Mouse (Mus musculus) midbrain, postnatal 0 days (tissue): ENCODE results near the gene Ets1. TPM values are rescaled to one million over a fixed set of nuclear protein-coding genes. Genes with fewer than 3 reads are reported as not detected.

Experiments
- ATAC-seq: fragments of 200-750 bp; cut with Nextera tagmentation; 2 replicates; pipeline ENCODE4 v1.8.0; 2017; ENCODE audit warnings: moderate number of reproducible peaks, mild to moderate bottlenecking, moderate TSS enrichment, moderate library complexity; ENCODE audit not compliant: low FRiP score
- DNase-seq: peaks from one replicate; pipeline ENCODE4 v3.0.0-alpha.2; 2015; ENCODE audit warnings: low spot score
- H3K27ac ChIP-seq: fragments of 300-500 bp; sonication (generic); 2 replicates; pipeline ENCODE4 v1.5.1; 2014; ENCODE audit warnings: low read depth, mild to moderate bottlenecking, low read length, mixed read lengths
- H3K27me3 ChIP-seq: fragments of 300-500 bp; sonication (generic); 2 replicates; pipeline ENCODE4 v1.6.1; 2014; ENCODE audit warnings: low read length, control low read depth, mixed read lengths; ENCODE audit not compliant: insufficient read depth
- H3K36me3 ChIP-seq: fragments of 300-500 bp; sonication (generic); 2 replicates; pipeline ENCODE4 v1.6.1; 2014; ENCODE audit warnings: low read length, control low read depth, mixed read lengths; ENCODE audit not compliant: insufficient read depth
- H3K4me1 ChIP-seq: fragments of 300-500 bp; sonication (generic); 2 replicates; pipeline ENCODE4 v1.6.1; 2014; ENCODE audit warnings: mild to moderate bottlenecking, control low read depth, antibody characterized with exemption, low read length, mixed read lengths; ENCODE audit not compliant: insufficient read depth
- H3K4me2 ChIP-seq: fragments of 300-500 bp; sonication (generic); 2 replicates; pipeline ENCODE4 v1.6.1; 2014; ENCODE audit warnings: low read depth, mild to moderate bottlenecking, low read length, mixed read lengths; ENCODE audit not compliant: poor library complexity, severe bottlenecking
- H3K4me3 ChIP-seq: fragments of 300-500 bp; sonication (generic); 2 replicates; pipeline ENCODE4 v1.5.1; 2014; ENCODE audit warnings: low read depth, mild to moderate bottlenecking, low read length, moderate library complexity
- H3K9ac ChIP-seq: fragments of 300-500 bp; sonication (generic); replicated peaks from 2 replicates; pipeline ENCODE4 v1.6.1; 2014; ENCODE audit warnings: mild to moderate bottlenecking, low read length, moderate library complexity, mixed read lengths; ENCODE audit not compliant: poor library complexity, severe bottlenecking
- H3K9me3 ChIP-seq: fragments of 300-500 bp; sonication (generic); 2 replicates; pipeline ENCODE4 v1.6.1; 2016; ENCODE audit warnings: low read length, control low read depth
- CTCF ChIP-seq: IDR thresholded peaks from 2 replicates; pipeline ENCODE4 v1.5.1; 2016; ENCODE audit warnings: antibody characterized with exemption, mild to moderate bottlenecking
- WGBS: fragments of 180-500 bp; shearing (Covaris S2); extraction: QIAGEN DNeasy Blood & Tissue Kit; methylation state at CpG from one replicate; pipeline ENCODE4 v1.1.7; 2014; 5-methylcytosine and 5-hydroxymethylcytosine counted together
- polyA plus RNA-seq: library from polyadenylated mRNA; unstranded; fragments of >200 nt; fragmentation: Nextera tagmentation; extraction: Ambion mirVana; gene quantifications from 2 replicates; pipeline ENCODE4 v1.2.1, GENCODE M21; 2015
- total RNA-seq: library from RNA; depleted of rRNA; stranded (reverse); fragments of >200 nt; gene quantifications from 2 replicates; pipeline ENCODE4 v1.2.3, GENCODE M21; 2014

Gene Ets1
- total and polyA plus RNA-seq, 2 experiments from 2014 or later: 8.9 to 10.8 TPM

GRCm38 (mm10) chr9:32644981-32645380, 9.0 kb downstream of the Ets1 start:
- Histone ChIP-seq H3K9me3 (no peaks in the 10 kb centered on the region), H3K27me3 (no peaks in the 10 kb centered on the region), H3K4me3 (no peak overlapping the region), H3K36me3 (no peaks in the 10 kb centered on the region), H3K9ac (no peak overlapping the region), H3K4me2 (no peak overlapping the region), H3K4me1 (0 out of 2 replicates have a peak, but pooled peaks cover 5% of the 10 kb centered on the region), H3K27ac (no peak overlapping the region)
- ATAC-seq: no peak
- 51% methylated on average over 3 of the region's 3 CpGs for WGBS
- DNase-seq: no peak
- TF ChIP-seq CTCF: no peak

GRCm38 (mm10) chr9:32645475-32645874, 9.5 kb downstream of the Ets1 start:
- H3K9me3 ChIP-seq: no peaks in the 10 kb centered on the region
- 18% methylated on average over 9 of the region's 9 CpGs for WGBS
- no peak for ATAC-seq
- H3K27me3 ChIP-seq: no peaks in the 10 kb centered on the region
- H3K9ac ChIP-seq: no peak overlapping the region
- TF ChIP-seq CTCF: no peak
- 0 out of 2 replicates have a peak, but pooled peaks cover 5% of the 10 kb centered on the region for H3K4me1 ChIP-seq
- no peak overlapping the region for H3K4me2 ChIP-seq
- no peak overlapping the region for H3K27ac ChIP-seq
- no peaks in the 10 kb centered on the region for H3K36me3 ChIP-seq
- DNase-seq: no peak
- H3K4me3 ChIP-seq: no peak overlapping the region

- no peak overlapping the region for H3K9ac ChIP-seq
- no peaks in the 10 kb centered on the region for H3K9me3 ChIP-seq
- H3K27ac ChIP-seq: no peak overlapping the region
- H3K27me3 ChIP-seq: no peaks in the 10 kb centered on the region
- TF ChIP-seq CTCF: no peak
- no peak overlapping the region for H3K4me3 ChIP-seq
- no peaks in the 10 kb centered on the region for H3K36me3 ChIP-seq
- 58% methylated on average over 11 of the region's 11 CpGs for whole genome bisulfite sequencing
- no peak overlapping the region for H3K4me2 ChIP-seq
- 0 out of 2 replicates have a peak, but pooled peaks cover 5% of the 10 kb centered on the region for H3K4me1 ChIP-seq
- ATAC-seq (no peak), DNase-seq (peak; percentile 18)
Measured at GRCm38 (mm10) chr9:32646539-32647258, 10.7 kb downstream of the Ets1 start.

DNA sequence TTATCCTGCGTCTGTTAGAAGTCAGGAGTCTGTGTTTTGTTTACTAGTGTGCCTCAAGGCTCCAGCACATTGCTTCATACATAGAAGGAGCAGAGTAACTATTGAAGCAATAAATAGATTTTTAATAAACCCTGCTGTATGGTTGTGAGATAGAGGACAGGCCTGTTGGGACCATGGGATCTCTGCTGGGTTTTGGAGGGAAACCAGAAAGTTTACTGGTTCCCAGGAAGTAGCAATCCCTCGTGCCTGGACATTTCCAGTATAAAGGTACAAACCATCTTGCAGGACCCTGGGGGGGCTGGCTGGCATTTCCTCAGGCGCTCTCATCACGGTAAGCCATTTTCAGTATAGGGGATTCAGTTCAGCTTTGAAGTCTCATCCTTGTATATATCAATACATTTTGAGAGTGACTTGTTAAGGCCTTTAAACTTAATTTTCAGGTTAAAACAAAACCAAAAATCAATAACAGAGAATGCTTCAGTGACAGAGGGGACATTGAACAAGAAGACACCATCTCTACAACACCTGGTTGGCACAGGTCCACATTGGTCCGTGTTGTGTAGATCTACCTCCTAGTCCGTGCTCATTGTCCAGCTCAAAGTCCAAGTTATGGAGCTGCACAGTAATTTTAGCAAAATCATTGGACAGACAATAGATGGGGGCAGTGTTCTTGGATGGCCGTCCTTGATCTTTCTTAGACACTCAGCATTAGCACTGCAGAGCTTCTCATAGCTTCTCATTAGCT, 11.7 kb downstream of the Ets1 start:
- Histone ChIP-seq H3K4me3 (no peak overlapping the region), H3K36me3 (no peaks in the 10 kb centered on the region), H3K9ac (no peak overlapping the region), H3K27me3 (no peaks in the 10 kb centered on the region), H3K27ac (no peak overlapping the region), H3K9me3 (no peaks in the 10 kb centered on the region), H3K4me1 (0 out of 2 replicates have a peak, but pooled peaks cover 5% of the 10 kb centered on the region), H3K4me2 (no peak overlapping the region)
- WGBS: 87% methylated on average over 7 of the region's 7 CpGs
- DNase-seq (no peak), ATAC-seq (no peak)
- TF ChIP-seq CTCF: no peak

DNA sequence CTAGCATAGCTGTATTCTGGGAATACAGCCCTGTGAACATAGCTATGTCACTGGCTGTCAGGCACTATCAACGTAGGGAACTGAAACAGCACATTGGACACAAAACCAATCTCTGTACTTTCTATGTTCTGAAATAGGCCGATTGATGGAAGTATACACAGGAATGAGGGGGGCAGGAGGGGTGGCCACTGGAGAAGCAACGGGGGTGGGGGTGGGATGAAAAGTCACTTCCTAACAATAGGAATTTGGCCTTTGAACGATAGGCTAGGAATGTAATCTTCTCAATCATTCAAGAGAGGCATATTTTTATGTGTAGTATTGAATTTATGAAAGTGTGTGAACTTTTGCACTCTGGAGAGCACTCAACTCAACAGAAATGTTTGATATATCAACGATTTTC, 12.3 kb downstream of the Ets1 start:
- Histone ChIP-seq H3K4me3 (no peak overlapping the region), H3K27me3 (no peaks in the 10 kb centered on the region), H3K4me1 (0 out of 2 replicates have a peak, but pooled peaks cover 5% of the 10 kb centered on the region), H3K27ac (no peak overlapping the region), H3K36me3 (no peaks in the 10 kb centered on the region), H3K4me2 (no peak overlapping the region), H3K9ac (no peak overlapping the region), H3K9me3 (no peaks in the 10 kb centered on the region)
- 79% methylated on average over 5 of the region's 5 CpGs for WGBS
- ATAC-seq: no peak
- DNase-seq: no peak
- no peak for TF ChIP-seq CTCF

GRCm38 (mm10) chr9:32650738-32651137, 14.7 kb downstream of the Ets1 start:
- Histone ChIP-seq H3K4me1 (0 out of 2 replicates have a peak, but pooled peaks cover 3% of the 10 kb centered on the region), H3K36me3 (no peaks in the 10 kb centered on the region), H3K9ac (no peak overlapping the region), H3K4me2 (no peak overlapping the region), H3K4me3 (no peak overlapping the region), H3K27ac (no peak overlapping the region), H3K9me3 (no peaks in the 10 kb centered on the region), H3K27me3 (no peaks in the 10 kb centered on the region)
- ATAC-seq (no peak), DNase-seq (no peak)
- 89% methylated on average over 3 of the region's 3 CpGs for WGBS
- no peak for TF ChIP-seq CTCF
